Mouse (Mus musculus) layer of hippocampus, adult 8-10 months (tissue): Measurements from ENCODE around the gene Bend4. TPM values are rescaled to one million over a fixed set of nuclear protein-coding genes. Genes with fewer than 3 reads are reported as not detected.

ENCODE experiments used
- DNase-seq, 2 experiments: peaks; one replicate each; pipeline ENCODE4 v3.0.0; 2022; ENCODE audit warnings: low spot score in 2 of 2
- total RNA-seq, 4 experiments: library from RNA; stranded (reverse); gene quantifications; 2 replicates each; pipeline ENCODE4 v1.2.4; 2022

Gene Bend4
- total RNA-seq, 4 experiments from 2014 or later, result 8.0 to 10.8 (median 8.8) TPM

GRCm38 (mm10) chr5:67419407-67419806, 8.7 kb downstream of the Bend4 start:
- DNase-seq, result no peak

GRCm38 (mm10) chr5:67411475-67411874, 16.6 kb downstream of the Bend4 start:
- DNase-seq, result no peak

GRCm38 (mm10) chr5:67410426-67410825, 17.7 kb downstream of the Bend4 start:
- DNase-seq, result no peak

- no peak for DNase-seq
These were observed 19.7 kb downstream of the Bend4 start for GRCm38 (mm10) chr5:67408391-67408790.

GRCm38 (mm10) chr5:67404919-67405318, 23.2 kb downstream of the Bend4 start:
- DNase-seq, result no peak

GRCm38 (mm10) chr5:67404380-67404779, 23.7 kb downstream of the Bend4 start:
- no peak for DNase-seq

- no peak for DNase-seq
These were observed 26.5 kb downstream of the Bend4 start for GRCm38 (mm10) chr5:67401612-67402011.

- DNase-seq, result no peak
These were observed 27.3 kb downstream of the Bend4 start for GRCm38 (mm10) chr5:67400608-67401480.

- no peak for DNase-seq
These were observed 28.1 kb downstream of the Bend4 start for GRCm38 (mm10) chr5:67399876-67400607.

GRCm38 (mm10) chr5:67397186-67397585, 30.9 kb downstream of the Bend4 start:
- no peak for DNase-seq

- DNase-seq, result no peak
These were observed 32.8 kb downstream of the Bend4 start for GRCm38 (mm10) chr5:67395211-67395851.

- no peak for DNase-seq
These were observed 34.2 kb downstream of the Bend4 start for GRCm38 (mm10) chr5:67393951-67394350.

- no peak for DNase-seq
These were observed 45.6 kb downstream of the Bend4 start for GRCm38 (mm10) chr5:67382556-67382955.

- DNase-seq, result no peak
These were observed 46.4 kb downstream of the Bend4 start for GRCm38 (mm10) chr5:67381690-67382089.

GRCm38 (mm10) chr5:67377044-67377621, 51.0 kb downstream of the Bend4 start:
- DNase-seq, result no peak

GRCm38 (mm10) chr5:67362931-67363330, 65.2 kb downstream of the Bend4 start:
- DNase-seq, result no peak

- no peak for DNase-seq
These were observed 65.8 kb downstream of the Bend4 start for GRCm38 (mm10) chr5:67362316-67362715.

- DNase-seq, result peak; percentile 56 to 61
These were observed 79.2 kb downstream of the Bend4 start for GRCm38 (mm10) chr5:67348949-67349348.

GRCm38 (mm10) chr5:67347060-67347459, 81.0 kb downstream of the Bend4 start:
- no peak for DNase-seq
